20 mouse cellular contexts compared by ENCODE assay signal in the genomic region with DNA sequence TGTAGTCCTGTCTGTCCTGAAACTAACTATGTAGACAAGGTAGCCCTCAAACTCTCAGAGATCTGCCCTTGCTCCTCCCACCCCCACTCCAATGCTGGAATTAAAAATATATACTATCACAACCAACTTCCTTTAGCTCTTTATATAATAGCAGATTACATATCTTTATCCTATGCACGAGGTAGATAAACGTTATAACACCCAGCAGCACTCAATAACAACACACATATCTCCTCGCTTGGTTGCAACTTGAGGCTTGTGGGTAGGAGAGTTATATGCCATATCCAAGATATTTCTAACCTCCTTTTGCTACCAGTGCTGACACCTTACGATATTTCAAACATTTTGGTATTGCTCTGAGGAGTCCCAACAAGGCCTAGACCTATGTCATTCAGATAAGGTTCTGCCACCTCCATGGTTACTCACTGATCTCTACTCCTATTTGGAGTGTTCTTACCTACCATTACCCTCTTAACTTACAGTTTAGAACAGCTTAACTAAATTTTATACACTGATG.
DNase-seq lines count a peak whose midpoint lies in the region; ATAC-seq and TF ChIP-seq lines count a peak whose summit lies in the region.
"Had no signal": no experiment of that assay in that cellular context is flagged by ENCODE, and none has a peak within 500 bp of the region (broad histone marks: within the 10 kb centered on the region; RNA-seq: fewer than 3 reads in every experiment).

No protein-coding gene starts in this region.

- H3K36me3 ChIP-seq in kidney, adult 2 months (ENCODE audit: control insufficient read depth, insufficient read depth, low read length), result no peaks in the 10 kb centered on the region
- H3K36me3 ChIP-seq: embryonic facial prominence, embryonic 12.5 days; forebrain, embryonic 15.5 days had no signal

- no peaks in the 10 kb centered on the region for H3K27me3 ChIP-seq in kidney, adult 2 months (replicated peaks; ENCODE audit: control insufficient read depth, insufficient read depth, low read length)
- H3K27me3 ChIP-seq: embryonic facial prominence, embryonic 12.5 days; forebrain, embryonic 13.5 days; forebrain, embryonic 15.5 days; Patski had no signal

- peak overlapping the region; percentile 86; the same call in 1 of the 2 replicates for H3K27ac ChIP-seq in kidney, adult 2 months (ENCODE audit: insufficient read depth, low read depth, low read length)
- H3K27ac ChIP-seq: embryonic facial prominence, embryonic 10.5 days; embryonic facial prominence, embryonic 12.5 days; forebrain, embryonic 13.5 days; forebrain, embryonic 15.5 days had no signal

- TF ChIP-seq CTCF in kidney, adult 2 months (conservative IDR thresholded peaks at IDR 0.05; ENCODE audit: insufficient read depth, insufficient read length, low read depth, low read length), result no peak

- peaks cover 19% of the 10 kb centered on the region for H3K4me1 ChIP-seq in kidney, adult 2 months (ENCODE audit: control insufficient read depth, insufficient read depth, low read length)

- H3K4me3 ChIP-seq in kidney, adult 2 months (ENCODE audit: insufficient read depth, low read depth, low read length), result no peak overlapping the region
- H3K4me3 ChIP-seq: embryonic facial prominence, embryonic 10.5 days; embryonic facial prominence, embryonic 12.5 days; forebrain, embryonic 13.5 days; forebrain, embryonic 15.5 days had no signal

- no peak for DNase-seq in kidney, adult 2 months
- DNase-seq in kidney, adult 9 months, result no peak
- no peak for DNase-seq in urinary bladder, postnatal 14 days (ENCODE audit: low spot score)
- DNase-seq in spleen, adult 12 weeks (ENCODE audit: low spot score), result no peak
- DNase-seq: adrenal gland, adult 8-10 months; adrenal gland, postnatal 14 days; adrenal gland, postnatal 36 days; cerebellum, adult 11-12 months; cerebellum, adult 2 months; cerebellum, adult 9-10 months; cerebellum, postnatal 10 days; cerebellum, postnatal 25 days; forebrain, postnatal 0 days had no signal

- ATAC-seq in megakaryocyte progenitor cell, adult 5-6 weeks (replicated peaks; ENCODE audit: poor library complexity), result peak; percentile 37; the same call in 1 of the 2 replicates
- ATAC-seq: activated CD4-positive, CD25-positive, alpha-beta regulatory T cell, adult 4 months; forebrain, embryonic 13.5 days; forebrain, embryonic 15.5 days; forebrain, postnatal 0 days; Patski had no signal

- no peak for TF ChIP-seq POLR2A in kidney, adult 2 months (IDR thresholded peaks at IDR 0.05; ENCODE audit: low read depth, low read length)

- WGBS in kidney, adult 2 months, result 95% methylated on average over 4 of the region's 4 CpGs
